Mouse (Mus musculus): ENCODE results near the gene Tnfsf10.

The Tnfsf10 gene

DNA sequence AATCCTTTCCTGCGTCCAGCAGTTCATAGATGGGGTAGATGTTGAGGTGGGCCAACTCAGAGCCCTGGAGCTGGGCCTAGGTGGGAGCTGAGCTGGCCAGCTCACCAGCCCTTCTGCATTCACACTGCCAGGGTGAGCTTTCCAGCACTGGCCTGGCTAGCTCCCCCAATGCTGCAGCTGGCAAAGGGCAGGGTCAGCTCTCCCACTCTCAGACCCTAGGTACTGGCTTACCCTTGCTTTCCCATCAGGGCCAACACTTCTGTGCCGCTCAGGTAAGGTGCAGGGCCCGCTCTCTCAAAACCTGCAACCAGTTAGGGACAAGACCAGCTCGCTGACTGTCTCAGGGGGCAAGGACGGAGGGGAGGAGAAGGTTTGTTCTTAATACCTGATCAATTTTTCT lies 23.9 kb downstream of the Tnfsf10 start:
- ChIA-PET CTCF (interaction anchor here in 1 of 4 experiments (1.5 to 1.6 kb wide), 2 partner anchors 56 to 127 kb away, joined by 4 to 6 read pairs; no protein-coding TSS in a partner anchor), POLR2A (no interaction called here)

DNA sequence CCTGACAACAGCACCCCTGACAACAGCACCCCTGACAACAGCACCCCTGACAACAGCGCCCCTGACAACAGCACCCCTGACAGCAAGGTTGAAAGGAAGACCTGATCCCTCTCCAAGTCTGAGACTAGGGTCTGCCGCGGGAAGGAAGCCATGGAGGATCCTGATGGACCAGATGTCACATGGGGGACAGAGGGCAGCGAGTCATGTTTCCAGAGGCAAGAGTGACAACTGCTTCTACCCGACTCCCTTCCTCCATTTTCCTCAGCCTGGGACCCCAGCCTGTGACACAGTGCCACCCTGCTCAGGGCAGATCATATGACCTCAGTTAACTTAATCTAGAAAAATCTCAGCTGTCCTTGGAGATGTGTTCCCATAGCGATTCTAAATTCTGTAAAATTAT lies 25.6 kb downstream of the Tnfsf10 start:
- ChIA-PET CTCF (no interaction called here), POLR2A (no interaction called here)

DNA sequence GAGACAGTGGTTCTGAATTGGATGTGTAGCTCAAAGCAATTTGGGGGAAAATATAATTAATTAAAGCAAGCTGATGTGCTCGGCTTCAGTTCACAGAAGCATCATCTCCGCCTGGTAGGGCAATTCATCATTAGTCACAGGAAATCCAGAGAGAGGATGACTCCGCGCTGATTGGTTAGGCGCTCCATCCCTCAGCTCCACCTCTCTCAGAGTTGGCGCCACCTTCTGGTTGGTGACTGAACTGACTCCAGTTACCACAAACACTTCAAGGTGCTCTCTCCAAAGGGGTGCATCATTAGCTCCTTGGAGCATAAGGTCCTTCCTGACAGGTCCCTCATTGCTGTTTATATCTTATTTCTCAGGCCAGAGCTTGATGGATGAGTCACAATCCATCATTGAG lies 28.7 kb downstream of the Tnfsf10 start:
- CTCF ChIA-PET, result interaction anchor here (0.5 to 2.2 kb wide), 24 partner anchors 8 to 1396 kb away, joined by 3 to 14 read pairs (median 4); partner anchors contain the start of genes Ghsr (in 3 of the 4) and Nceh1 (in 2 of the 4)
- POLR2A ChIA-PET, result interaction anchor here in 1 of 4 experiments (1.0 kb wide), 1 partner anchor 190 kb away, joined by 5 read pairs; no protein-coding TSS in a partner anchor

DNA sequence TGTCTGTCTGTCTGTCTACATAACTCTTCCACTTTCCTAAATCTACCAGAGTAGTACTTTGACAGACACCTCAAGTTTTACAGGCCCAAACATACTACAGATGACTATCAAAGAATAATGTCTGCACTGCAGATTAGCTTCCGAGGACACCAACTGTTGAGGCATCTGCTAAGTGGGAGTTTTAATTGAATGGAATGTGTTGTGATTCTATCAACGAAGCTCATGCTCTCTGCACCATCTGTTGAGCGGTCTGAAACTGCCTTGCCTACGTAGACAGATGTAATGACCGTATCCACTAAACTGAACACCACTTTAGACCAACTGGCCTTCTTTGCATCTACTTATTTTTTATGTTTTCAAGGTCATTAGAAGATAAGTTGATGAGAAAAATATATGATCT lies 31.6 kb downstream of the Tnfsf10 start:
- POLR2A ChIA-PET, result interaction anchor here in 1 of 4 experiments (1.4 to 1.9 kb wide), 3 partner anchors 9 to 193 kb away, joined by 3 to 4 read pairs (median 3); no protein-coding TSS in a partner anchor
- CTCF ChIA-PET, result interaction anchor here in 2 of 4 experiments (0.9 to 1.3 kb wide), 3 partner anchors 9 to 98 kb away, joined by 3 to 5 read pairs (median 4); no protein-coding TSS in a partner anchor

DNA sequence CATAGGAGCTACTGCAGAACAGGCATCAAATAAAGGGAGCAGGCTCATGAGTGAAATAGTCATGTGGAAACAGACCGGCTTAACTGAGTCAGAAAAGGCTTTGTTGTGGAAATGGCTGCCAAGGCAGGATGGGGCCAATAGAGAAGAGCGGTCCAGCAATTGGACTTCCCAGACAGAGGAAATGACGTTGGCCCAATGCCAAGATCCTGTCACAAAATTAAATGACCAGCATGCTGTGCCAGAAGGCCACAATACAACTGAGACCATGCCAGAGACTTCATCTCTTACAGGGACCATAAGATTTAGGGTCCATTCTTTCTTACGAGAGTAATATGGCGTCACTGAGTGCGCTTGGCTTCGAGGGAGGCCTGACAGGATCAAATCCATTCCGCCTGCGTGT lies 34.3 kb downstream of the Tnfsf10 start:
- ChIA-PET CTCF (no interaction called here), POLR2A (no interaction called here)

DNA sequence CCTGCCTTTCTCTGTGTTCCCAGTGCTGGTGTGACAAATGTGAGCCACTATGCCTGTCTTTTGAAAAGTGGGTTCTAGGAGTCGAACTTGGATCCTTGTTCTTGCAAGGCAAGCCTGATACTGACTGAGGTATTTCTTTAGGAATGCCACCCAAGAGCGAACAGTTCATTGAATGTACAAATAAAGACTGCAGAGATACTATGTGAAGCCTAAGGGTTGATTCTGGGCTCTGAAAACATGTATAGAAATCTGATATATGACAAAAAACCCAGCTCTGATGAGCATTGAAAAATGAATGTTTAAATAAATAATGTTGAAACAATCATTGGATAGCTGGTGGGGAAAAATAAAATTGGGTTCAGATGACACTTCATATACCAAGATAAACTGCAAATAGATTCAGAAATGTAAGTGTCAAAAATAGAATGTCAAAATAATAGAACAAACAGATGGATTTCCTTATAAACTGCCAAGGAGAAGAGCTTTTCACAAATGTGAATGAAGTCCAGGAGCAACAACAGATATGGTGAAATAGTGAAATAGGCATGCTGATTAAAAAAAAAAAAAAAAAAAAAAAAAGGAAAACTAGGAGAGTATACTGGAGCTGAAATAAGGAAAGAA lies 42.4 kb downstream of the Tnfsf10 start:
- POLR2A ChIA-PET, result interaction anchor here in 3 of 4 experiments (0.6 kb wide), 3 partner anchors 16 to 1022 kb away, joined by 3 to 7 read pairs (median 4); no protein-coding TSS in a partner anchor
- CTCF ChIA-PET, result interaction anchor here in 1 of 4 experiments (0.7 kb wide), 1 partner anchor 21 kb away, joined by 3 read pairs; no protein-coding TSS in a partner anchor

DNA sequence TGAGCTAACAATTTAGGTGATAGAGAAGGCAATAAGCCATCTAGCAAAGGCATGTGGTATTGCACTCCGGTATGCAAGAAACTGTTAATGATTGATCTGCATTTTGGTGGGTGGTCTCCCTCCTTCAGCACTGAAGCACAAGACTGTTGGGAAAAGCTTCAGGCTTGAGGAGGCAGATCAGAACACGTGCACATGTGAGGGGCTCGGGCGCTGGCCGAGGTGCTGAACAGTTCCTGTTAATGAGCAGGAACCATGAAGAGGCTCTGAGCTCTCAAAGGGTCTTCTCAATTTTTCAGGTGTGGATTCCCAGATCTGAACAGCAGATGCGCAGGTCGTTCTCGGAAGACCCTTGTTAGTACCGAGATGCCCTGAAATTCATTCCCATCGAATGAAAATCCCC lies 53.3 kb downstream of the Tnfsf10 start:
- ChIA-PET POLR2A (interaction anchor here in 1 of 4 experiments (0.7 to 1.2 kb wide), 5 partner anchors 11 to 215 kb away, joined by 3 to 4 read pairs (median 3); no protein-coding TSS in a partner anchor), CTCF (interaction anchor here (0.6 to 2.2 kb wide), 8 partner anchors 12 to 851 kb away, joined by 3 to 14 read pairs (median 4); no protein-coding TSS in a partner anchor)

DNA sequence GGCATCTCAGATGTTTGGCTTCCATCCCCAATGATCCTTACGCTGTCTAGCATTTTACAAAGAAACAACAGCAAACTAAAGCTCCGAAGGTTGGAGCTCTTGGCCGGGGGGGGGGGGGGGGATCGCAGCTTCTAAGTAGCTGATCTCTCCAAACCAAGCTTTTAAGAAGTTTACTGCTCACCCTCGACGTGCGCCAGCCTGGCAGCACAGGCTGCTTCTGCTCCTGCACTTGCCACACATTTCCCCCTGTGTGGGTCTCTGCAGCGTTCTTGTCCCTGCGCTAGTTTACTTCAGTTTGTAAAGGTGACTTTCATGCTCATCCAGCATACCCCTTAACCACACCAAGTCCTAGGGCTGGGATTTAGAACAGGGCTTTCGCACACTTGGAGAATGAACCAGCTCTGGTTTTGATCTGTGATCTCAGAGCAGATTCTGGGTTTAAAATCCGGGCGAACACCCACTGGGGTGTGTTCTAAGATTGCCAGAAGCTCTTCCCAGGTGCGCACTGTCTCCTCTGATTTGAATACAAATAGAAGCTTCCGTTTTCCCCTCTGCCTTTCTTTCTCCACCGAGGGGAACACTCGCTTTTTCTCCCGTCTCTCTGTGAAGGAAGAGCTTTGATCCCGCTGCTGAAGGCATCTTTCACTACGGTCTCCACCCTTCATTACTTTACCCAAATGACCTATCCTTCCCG lies 53.9 kb downstream of the Tnfsf10 start:
- CTCF ChIA-PET, result interaction anchor here (0.6 to 2.2 kb wide), 8 partner anchors 11 to 97 kb away, joined by 3 to 14 read pairs (median 4); no protein-coding TSS in a partner anchor
- POLR2A ChIA-PET, result interaction anchor here in 2 of 4 experiments (0.6 to 1.1 kb wide), 5 partner anchors 11 to 891 kb away, joined by 3 to 6 read pairs (median 4); no protein-coding TSS in a partner anchor

DNA sequence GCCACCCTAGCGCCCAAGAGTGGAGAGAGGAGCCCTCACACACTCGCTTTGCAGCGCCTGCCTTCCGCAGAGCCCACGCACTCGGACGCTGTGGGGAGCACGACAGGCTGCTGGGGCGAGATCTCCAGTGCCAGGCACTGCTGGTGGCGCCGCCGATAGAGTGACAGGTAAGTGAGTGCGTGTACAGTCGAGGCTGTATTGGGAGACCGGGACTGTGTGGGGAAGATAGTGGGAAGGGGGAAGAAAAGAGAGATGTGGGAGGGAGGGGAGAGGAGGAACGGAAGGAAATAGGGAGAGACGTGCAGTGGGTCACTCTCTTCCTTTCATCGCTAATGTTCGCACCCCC lies 54.4 kb downstream of the Tnfsf10 start, which contains the start of gene Ghsr:
Gene Ghsr, plus strand, starts transcription at position 76 of the 346 bp plus-strand sequence.
- CTCF ChIA-PET, result interaction anchor here in 3 of 4 experiments (1.5 to 2.2 kb wide), 3 partner anchors 26 kb away, joined by 5 to 14 read pairs (median 5); no protein-coding TSS in a partner anchor
- POLR2A ChIA-PET, result interaction anchor here in 1 of 4 experiments (1.0 to 1.1 kb wide), 2 partner anchors 10 to 88 kb away, joined by 3 to 4 read pairs; no protein-coding TSS in a partner anchor

DNA sequence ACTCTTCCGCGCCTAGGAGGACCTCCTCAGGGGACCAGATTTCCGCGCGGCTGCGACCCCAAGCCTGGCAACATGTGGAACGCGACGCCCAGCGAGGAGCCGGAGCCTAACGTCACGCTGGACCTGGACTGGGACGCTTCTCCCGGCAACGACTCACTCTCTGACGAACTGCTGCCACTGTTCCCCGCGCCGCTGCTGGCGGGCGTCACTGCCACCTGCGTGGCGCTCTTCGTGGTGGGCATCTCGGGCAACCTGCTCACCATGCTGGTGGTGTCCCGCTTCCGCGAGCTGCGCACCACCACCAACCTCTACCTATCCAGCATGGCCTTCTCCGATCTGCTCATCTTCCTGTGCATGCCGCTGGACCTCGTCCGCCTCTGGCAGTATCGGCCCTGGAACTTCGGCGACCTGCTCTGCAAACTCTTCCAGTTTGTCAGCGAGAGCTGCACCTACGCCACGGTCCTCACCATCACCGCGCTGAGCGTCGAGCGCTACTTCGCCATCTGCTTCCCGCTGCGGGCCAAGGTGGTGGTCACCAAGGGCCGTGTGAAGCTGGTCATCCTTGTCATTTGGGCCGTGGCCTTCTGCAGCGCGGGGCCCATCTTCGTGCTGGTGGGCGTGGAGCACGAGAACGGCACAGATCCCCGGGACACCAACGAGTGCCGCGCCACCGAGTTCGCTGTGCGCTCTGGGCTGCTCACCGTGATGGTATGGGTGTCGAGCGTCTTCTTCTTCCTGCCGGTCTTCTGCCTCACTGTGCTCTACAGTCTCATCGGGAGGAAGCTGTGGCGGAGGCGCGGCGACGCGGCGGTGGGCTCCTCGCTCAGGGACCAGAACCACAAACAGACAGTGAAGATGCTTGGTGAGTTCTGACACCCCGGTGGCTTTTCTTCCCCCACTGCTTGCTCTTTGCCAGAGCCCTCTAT lies 55.2 kb downstream of the Tnfsf10 start:
- ChIA-PET CTCF (no interaction called here), POLR2A (interaction anchor here in 1 of 4 experiments (0.6 kb wide), 1 partner anchor 14 kb away, joined by 6 read pairs; no protein-coding TSS in a partner anchor)

DNA sequence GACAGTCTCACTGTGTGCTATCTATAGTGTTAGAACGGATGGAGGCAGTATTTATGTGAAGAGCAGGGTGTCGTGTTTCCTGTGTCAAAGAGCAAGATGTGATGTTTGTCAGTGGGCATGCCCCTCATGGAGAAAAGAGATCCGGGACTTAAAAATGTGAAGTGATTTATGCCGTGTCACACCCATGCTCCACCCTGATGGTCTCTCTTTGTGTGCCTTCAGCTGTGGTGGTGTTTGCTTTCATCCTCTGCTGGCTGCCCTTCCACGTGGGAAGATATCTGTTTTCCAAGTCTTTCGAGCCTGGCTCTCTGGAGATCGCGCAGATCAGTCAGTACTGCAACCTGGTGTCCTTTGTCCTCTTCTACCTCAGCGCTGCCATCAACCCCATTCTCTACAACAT lies 57.6 kb downstream of the Tnfsf10 start:
- ChIA-PET CTCF (no interaction called here), POLR2A (no interaction called here)

DNA sequence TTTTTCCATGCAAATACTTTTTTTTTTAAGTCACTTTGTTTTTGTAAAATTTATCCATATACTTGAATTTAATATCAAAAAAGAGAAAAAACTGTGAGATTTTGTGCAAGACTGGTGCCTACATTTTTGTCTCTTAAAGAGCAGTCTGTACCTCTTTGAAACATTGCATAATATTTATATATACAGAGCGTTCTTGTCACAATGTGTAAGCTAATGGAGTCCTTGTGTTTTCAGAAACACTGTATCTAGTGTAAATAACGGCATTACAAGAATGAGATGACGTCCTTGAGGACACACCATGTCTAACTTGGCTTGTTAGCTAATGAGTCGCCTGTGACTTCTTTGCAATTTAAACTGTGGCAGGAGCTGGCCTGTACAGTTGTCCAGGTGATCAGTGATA lies 61.1 kb downstream of the Tnfsf10 start:
- POLR2A ChIA-PET, result interaction anchor here in 1 of 4 experiments (0.6 kb wide), 1 partner anchor 40 kb away, joined by 3 read pairs; no protein-coding TSS in a partner anchor
- CTCF ChIA-PET, result no interaction called here

DNA sequence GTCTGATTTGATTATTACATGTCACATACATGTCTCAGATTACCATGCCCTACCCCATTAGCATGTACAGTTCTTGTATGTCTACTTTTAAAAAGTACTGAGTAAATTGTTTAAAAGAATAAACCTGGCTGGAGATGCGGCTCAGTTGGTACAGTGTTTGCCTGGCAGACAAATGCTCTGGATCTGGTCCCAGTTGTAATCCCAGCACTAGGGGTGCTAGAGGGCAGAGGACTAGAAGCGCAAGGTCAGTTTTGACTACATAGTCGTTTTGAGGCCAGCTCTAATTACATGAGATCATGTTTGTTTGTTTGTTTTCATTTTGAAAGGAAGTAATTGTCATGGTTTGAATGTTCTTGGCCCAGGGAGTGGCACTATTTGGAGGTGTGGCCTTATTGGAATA lies 68.0 kb downstream of the Tnfsf10 start:
- POLR2A ChIA-PET, result no interaction called here
- CTCF ChIA-PET, result interaction anchor here in 1 of 4 experiments (0.6 kb wide), 1 partner anchor 412 kb away, joined by 3 read pairs; no protein-coding TSS in a partner anchor

DNA sequence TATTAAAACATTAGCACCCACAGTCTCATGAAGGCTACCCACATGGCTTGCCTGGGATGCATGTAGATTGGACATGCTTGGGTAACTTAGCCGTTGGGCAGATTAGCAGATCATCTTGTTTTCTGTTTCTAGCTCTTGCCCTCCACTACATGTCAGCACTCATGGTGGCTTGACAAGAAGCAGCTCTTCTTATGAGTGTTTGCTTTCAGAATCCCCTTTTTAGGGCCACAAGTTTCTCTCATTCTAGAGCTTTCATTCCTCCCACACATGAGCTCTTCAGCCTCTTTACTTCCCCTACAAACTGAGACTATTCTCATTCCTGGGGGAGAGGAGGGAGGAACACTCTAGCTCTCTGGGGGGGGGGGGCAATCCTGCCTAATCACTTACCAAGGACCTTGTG lies 73.1 kb downstream of the Tnfsf10 start:
- ChIA-PET CTCF (interaction anchor here in 3 of 4 experiments (0.5 to 0.6 kb wide), 4 partner anchors 19 to 1320 kb away, joined by 3 to 4 read pairs (median 3); no protein-coding TSS in a partner anchor), POLR2A (interaction anchor here in 2 of 4 experiments (0.6 to 1.4 kb wide), 2 partner anchors 17 to 356 kb away, joined by 3 read pairs; no protein-coding TSS in a partner anchor)
